Mouse (Mus musculus): ENCODE results near the gene Gm14435. TPM values are rescaled to one million over a fixed set of nuclear protein-coding genes. Genes with fewer than 3 reads are reported as not detected.

Gene Gm14435
- total RNA-seq (2023) = not detected

GRCm38 (mm10) chr2:176423294-176423693 is at the start of gene Gm14435:
TSS of gene Gm14435 (plus strand) at chr2:176423594.

Other genes with a start within 250 kb of the Gm14435 start
- 1.4 TPM for gene 2210418O10Rik, start 197.0 kb upstream of the Gm14435 start, total RNA-seq (2023)
- not detected for gene Gm11009, start 104.1 kb upstream of the Gm14435 start, total RNA-seq (2023)
- gene Gm14434, start 63.2 kb downstream of the Gm14435 start, total RNA-seq (2023) = not detected
- not detected for gene Zfp967, start 97.5 kb downstream of the Gm14435 start, total RNA-seq (2023)
- not detected for gene Gm14308, start 212.8 kb downstream of the Gm14435 start, total RNA-seq (2023)
- gene Zfp973, start 246.9 kb downstream of the Gm14435 start, total RNA-seq (2023) = 6.7 TPM

Data from CD4-positive naive resting alpha-beta T cell, adult 76 days (primary cell).